Mouse (Mus musculus) thymus, adult 2 months (tissue): ENCODE measurements around the gene Wdr46. TPM values are rescaled to one million over a fixed set of nuclear protein-coding genes. Genes with fewer than 3 reads are reported as not detected.

Source experiments
- DNase-seq: peaks from one replicate; pipeline ENCODE4 v3.0.0; 2021
- H3K27ac ChIP-seq: fragments of 200-500 bp; 2 replicates; pipeline ENCODE4 v1.5.1; 2012; ENCODE audit warnings: low read length, control low read depth; ENCODE audit not compliant: control insufficient read depth, insufficient read depth
- H3K27me3 ChIP-seq: fragments of 200-500 bp; 2 replicates; pipeline ENCODE4 v1.6.1; 2012; ENCODE audit warnings: mild to moderate bottlenecking, low read length, moderate library complexity, mixed read lengths; ENCODE audit not compliant: control insufficient read depth, insufficient read depth
- H3K36me3 ChIP-seq: fragments of 200-500 bp; 2 replicates; pipeline ENCODE4 v1.6.1; 2012; ENCODE audit warnings: mild to moderate bottlenecking, low read length, moderate library complexity; ENCODE audit not compliant: control insufficient read depth, insufficient read depth
- H3K4me1 ChIP-seq: fragments of 200-500 bp; replicated peaks from 2 replicates; pipeline ENCODE4 v1.6.1; 2012; ENCODE audit warnings: low read length; ENCODE audit not compliant: control insufficient read depth, insufficient read depth
- H3K4me3 ChIP-seq: fragments of 200-500 bp; 2 replicates; pipeline ENCODE4 v1.5.1; 2012; ENCODE audit warnings: mild to moderate bottlenecking, low read length, control low read depth, moderate library complexity; ENCODE audit not compliant: control insufficient read depth, insufficient read depth
- CTCF ChIP-seq: fragments of 200-500 bp; IDR thresholded peaks from 2 replicates; pipeline ENCODE4 v1.5.1; 2012; ENCODE audit warnings: mild to moderate bottlenecking, control low read depth, low read length, moderate library complexity, borderline replicate concordance; ENCODE audit not compliant: control insufficient read depth, poor library complexity, insufficient read depth; ENCODE audit errors: extremely low read depth
- POLR2A ChIP-seq: fragments of 200-500 bp; IDR thresholded peaks from 2 replicates; pipeline ENCODE4 v1.6.1; 2012; ENCODE audit warnings: mild to moderate bottlenecking, low read length, control low read depth, moderate library complexity; ENCODE audit not compliant: control insufficient read depth, poor library complexity, insufficient read depth; ENCODE audit errors: extremely low read depth
- WGBS: fragments of 180-500 bp; shearing (Covaris S2); methylation state at CpG from one replicate; pipeline ENCODE4 v1.1.7; 2018; 5-methylcytosine and 5-hydroxymethylcytosine counted together
- polyA plus RNA-seq: library from polyadenylated mRNA; depleted of rRNA; stranded (reverse); fragments of >200 nt; gene quantifications from 2 replicates; pipeline ENCODE4 v1.2.3, GENCODE M21; 2012

The Wdr46 gene
- polyA plus RNA-seq, 1 experiment = 35.4 TPM

GRCm38 (mm10) chr17:33972691-33973090, 32.2 kb downstream of the Wdr46 start:
- 41% methylated on average over 1 of the region's 1 CpGs for WGBS
- H3K4me3 ChIP-seq = no peak overlapping the region
- no peaks in the 10 kb centered on the region for H3K27me3 ChIP-seq
- H3K4me1 ChIP-seq = peaks cover 2% of the 10 kb centered on the region
- DNase-seq = no peak
- no peak overlapping the region for H3K27ac ChIP-seq
- H3K36me3 ChIP-seq = no peaks in the 10 kb centered on the region
- no peak for TF ChIP-seq CTCF

GRCm38 (mm10) chr17:33973572-33973971, 33.1 kb downstream of the Wdr46 start:
- Histone ChIP-seq H3K4me1 (peaks cover 8% of the 10 kb centered on the region), H3K36me3 (no peaks in the 10 kb centered on the region), H3K27ac (no peak overlapping the region), H3K27me3 (no peaks in the 10 kb centered on the region), H3K4me3 (no peak overlapping the region)
- no peak for TF ChIP-seq CTCF
- DNase-seq = no peak
- 78% methylated on average over 3 of the region's 3 CpGs for WGBS

GRCm38 (mm10) chr17:33977861-33978557, 37.5 kb downstream of the Wdr46 start:
- DNase-seq = no peak
- H3K4me3 ChIP-seq = peak overlapping the region; percentile 58
- H3K27ac ChIP-seq = no peak overlapping the region
- peaks cover 28% of the 10 kb centered on the region for H3K4me1 ChIP-seq
- H3K36me3 ChIP-seq = no peaks in the 10 kb centered on the region
- H3K27me3 ChIP-seq = no peaks in the 10 kb centered on the region
- no peak for TF ChIP-seq POLR2A
- TF ChIP-seq CTCF = 0 out of 2 replicates have a peak, but pooled peaks have one; percentile 11
- WGBS = 10% methylated on average over 57 of the region's 57 CpGs

GRCm38 (mm10) chr17:33978631-33979031, 38.2 kb downstream of the Wdr46 start:
- peak overlapping the region; percentile 69 for H3K27ac ChIP-seq
- no peaks in the 10 kb centered on the region for H3K36me3 ChIP-seq
- TF ChIP-seq CTCF (no peak), POLR2A (no peak)
- peak; percentile 51 for DNase-seq
- H3K4me1 ChIP-seq = peaks cover 28% of the 10 kb centered on the region
- H3K4me3 ChIP-seq = peak overlapping the region; percentile 58
- H3K27me3 ChIP-seq = no peaks in the 10 kb centered on the region
- 1% methylated on average over 17 of the region's 17 CpGs for WGBS

GRCm38 (mm10) chr17:33979512-33980050, 39.1 kb downstream of the Wdr46 start:
- WGBS = 83% methylated on average over 6 of the region's 6 CpGs
- TF ChIP-seq POLR2A (no peak), CTCF (no peak)
- DNase-seq = no peak
- H3K27me3 ChIP-seq = no peaks in the 10 kb centered on the region
- peak overlapping the region; percentile 69 for H3K27ac ChIP-seq
- H3K36me3 ChIP-seq = no peaks in the 10 kb centered on the region
- no peak overlapping the region for H3K4me3 ChIP-seq
- H3K4me1 ChIP-seq = peaks cover 28% of the 10 kb centered on the region

GRCm38 (mm10) chr17:33980181-33981035, 39.9 kb downstream of the Wdr46 start:
- no peaks in the 10 kb centered on the region for H3K36me3 ChIP-seq
- WGBS = 86% methylated on average over 19 of the region's 19 CpGs
- no peak overlapping the region for H3K4me3 ChIP-seq
- H3K27ac ChIP-seq = peak overlapping the region; percentile 55
- peaks cover 28% of the 10 kb centered on the region for H3K4me1 ChIP-seq
- H3K27me3 ChIP-seq = no peaks in the 10 kb centered on the region
- TF ChIP-seq POLR2A = no peak
- no peak for TF ChIP-seq CTCF
- no peak for DNase-seq
